Mouse (Mus musculus) CD4-positive naive resting alpha-beta T cell, adult 57 days (primary cell): Measurements from ENCODE around the gene Tmsb15a. TPM values are rescaled to one million over a fixed set of nuclear protein-coding genes. Genes with fewer than 3 reads are reported as not detected.

Experiments
- total RNA-seq: library from RNA; stranded (reverse); gene quantifications from one replicate; pipeline ENCODE4 v1.2.4, GENCODE M21; 2023

Tmsb15a gene
- not detected for total RNA-seq

GRCm38 (mm10) chrX:135725161-135725560 is at the start of gene Tmsb15a:
Gene Tmsb15a, minus strand, starts transcription at chrX:135725261.

GRCm38 (mm10) chrX:135742304-135743055 is 17.4 kb upstream of the Tmsb15a start, which contains the start of the genes Armcx5 and Gprasp1:
Gene Armcx5, plus strand, starts transcription at chrX:135742733.
Gene Gprasp1, plus strand, starts transcription at chrX:135742733.

GRCm38 (mm10) chrX:135693633-135694032 is 31.4 kb downstream of the Tmsb15a start, which contains the start of gene Tcp11x2:
Gene Tcp11x2, minus strand, starts transcription at chrX:135693790.

Other genes starting within 250 kb of the Tmsb15a start
- gene AV320801, start 230.7 kb downstream of the Tmsb15a start, total RNA-seq: not detected
- gene Nxf7, start 126.5 kb downstream of the Tmsb15a start, total RNA-seq: not detected
- gene Prame, start 97.6 kb downstream of the Tmsb15a start, total RNA-seq: not detected
- not detected for gene Tcp11x2, start 31.5 kb downstream of the Tmsb15a start, total RNA-seq
- gene Armcx5, start 17.5 kb upstream of the Tmsb15a start, total RNA-seq: 40.2 TPM
- gene Gprasp1, start 17.5 kb upstream of the Tmsb15a start, total RNA-seq: 62.6 TPM
- gene Bhlhb9, start 72.3 kb upstream of the Tmsb15a start, total RNA-seq: 18.5 TPM
- gene Gprasp2, start 113.8 kb upstream of the Tmsb15a start, total RNA-seq: 21.5 TPM